Mouse (Mus musculus) CH12.LX (cell line): Measurements from ENCODE around the gene Alg6. TPM values are rescaled to one million over a fixed set of nuclear protein-coding genes. Genes with fewer than 3 reads are reported as not detected.

ENCODE experiments used
- DNase-seq: peaks from one replicate; pipeline ENCODE4 v3.0.0-alpha.2; 2013; ENCODE audit errors: extremely low read depth
- H3K27ac ChIP-seq: 2 replicates; pipeline ENCODE4 v1.5.1; 2012; ENCODE audit warnings: low read depth, mild to moderate bottlenecking, control low read depth, moderate library complexity; ENCODE audit not compliant: insufficient read depth
- H3K27me3 ChIP-seq: replicated peaks from 2 replicates; pipeline ENCODE3; 2012; ENCODE audit warnings: inconsistent platforms
- H3K36me3 ChIP-seq, 2 experiments: replicated peaks in 1 of 2; 2 replicates each; pipeline versions ENCODE3 to v1.6.1; 2012; ENCODE audit warnings: inconsistent platforms in 1 of 2, low read length in 1 of 2, mild to moderate bottlenecking in 1 of 2, mixed read lengths in 1 of 2, moderate library complexity in 1 of 2; ENCODE audit not compliant: control insufficient read depth in 1 of 2, insufficient read depth in 1 of 2
- H3K4me1 ChIP-seq, 2 experiments: 2 replicates each; pipeline ENCODE4 v1.6.1; 2012; ENCODE audit warnings: inconsistent platforms in 1 of 2, moderate library complexity in 1 of 2; ENCODE audit not compliant: insufficient read depth in 2 of 2, control insufficient read depth in 1 of 2
- H3K4me2 ChIP-seq: 2 replicates; pipeline ENCODE4 v1.6.1; 2012; ENCODE audit warnings: low read depth, mild to moderate bottlenecking, control low read depth; ENCODE audit not compliant: poor library complexity, insufficient read depth, severe bottlenecking
- H3K4me3 ChIP-seq, 3 experiments: fragments of 150-350 bp in 1 of 3; sonication (generic) in 1 of 3; replicated peaks in 1 of 3; 2 replicates each; pipeline versions ENCODE3 to v1.5.1; 2011 to 2012; ENCODE audit warnings: low read depth in 2 of 3, low read length in 2 of 3, mild to moderate bottlenecking in 2 of 3, moderate library complexity in 2 of 3, control low read depth in 1 of 3, improper control_type of control experiment in 1 of 3, inconsistent platforms in 1 of 3, mixed read lengths in 1 of 3; ENCODE audit not compliant: poor library complexity in 1 of 3
- H3K79me2 ChIP-seq: replicated peaks from 2 replicates; pipeline ENCODE4 v1.6.1; 2012; ENCODE audit warnings: mild to moderate bottlenecking, moderate library complexity; ENCODE audit not compliant: control insufficient read depth, poor library complexity, insufficient read depth, severe bottlenecking; ENCODE audit errors: extremely low read depth
- H3K9ac ChIP-seq: 2 replicates; pipeline ENCODE4 v1.6.1; 2012; ENCODE audit warnings: low read depth, mild to moderate bottlenecking, control low read depth, moderate library complexity; ENCODE audit not compliant: insufficient read depth
- H3K9me3 ChIP-seq: replicated peaks from 2 replicates; pipeline ENCODE3; 2012; ENCODE audit warnings: low read length, inconsistent platforms, mixed read lengths
- BHLHE40 ChIP-seq: IDR thresholded peaks from 2 replicates; pipeline ENCODE4 v1.6.1; 2011; ENCODE audit warnings: mild to moderate bottlenecking, low read depth, low read length, improper control_type of control experiment
- CHD2 ChIP-seq: IDR thresholded peaks from 2 replicates; pipeline ENCODE4 v1.6.1; 2011; ENCODE audit warnings: low read length, improper control_type of control experiment
- E2F4 ChIP-seq: IDR thresholded peaks from 2 replicates; pipeline ENCODE4 v1.6.1; 2011; ENCODE audit warnings: low read depth, low read length, improper control_type of control experiment; ENCODE audit not compliant: insufficient replicate concordance
- ELF1 ChIP-seq: IDR thresholded peaks from 2 replicates; pipeline ENCODE4 v1.6.1; 2014; ENCODE audit warnings: low read depth, mild to moderate bottlenecking, inconsistent platforms, low read length, improper control_type of control experiment
- JUN ChIP-seq: IDR thresholded peaks from 2 replicates; pipeline ENCODE4 v1.6.1; 2011; ENCODE audit warnings: low read depth, mild to moderate bottlenecking, low read length, improper control_type of control experiment, moderate library complexity; ENCODE audit not compliant: insufficient read depth
- KAT2A ChIP-seq: IDR thresholded peaks from 2 replicates; pipeline ENCODE4 v1.6.1; 2012; ENCODE audit warnings: low read length, improper control_type of control experiment, inconsistent platforms; ENCODE audit not compliant: insufficient replicate concordance
- MAX ChIP-seq: IDR thresholded peaks from 2 replicates; pipeline ENCODE4 v1.6.1; 2011; ENCODE audit warnings: low read length, improper control_type of control experiment
- NRF1 ChIP-seq: IDR thresholded peaks from 2 replicates; pipeline ENCODE4 v1.6.1; 2014; ENCODE audit warnings: low read depth, mild to moderate bottlenecking, inconsistent platforms, low read length, improper control_type of control experiment, moderate library complexity
- POLR2AphosphoS2 ChIP-seq: IDR thresholded peaks from 2 replicates; pipeline ENCODE4 v1.6.1; 2011; ENCODE audit warnings: low read depth, low read length, improper control_type of control experiment
- RCOR1 ChIP-seq: conservative IDR thresholded peaks from 2 replicates; pipeline ENCODE4 v1.6.1; 2012; ENCODE audit warnings: low read depth, mild to moderate bottlenecking, inconsistent platforms, low read length, improper control_type of control experiment
- SIN3A ChIP-seq: IDR thresholded peaks from 2 replicates; pipeline ENCODE4 v1.6.1; 2012; ENCODE audit warnings: low read length, improper control_type of control experiment, inconsistent platforms
- SMC3 ChIP-seq: IDR thresholded peaks from 2 replicates; pipeline ENCODE4 v1.6.1; 2011; ENCODE audit warnings: low read depth, low read length, improper control_type of control experiment
- TCF12 ChIP-seq: IDR thresholded peaks from 2 replicates; pipeline ENCODE4 v1.6.1; 2014; ENCODE audit warnings: low read depth, mild to moderate bottlenecking, inconsistent platforms, low read length, improper control_type of control experiment
- UBTF ChIP-seq: IDR thresholded peaks from 2 replicates; pipeline ENCODE4 v1.6.1; 2012; ENCODE audit warnings: low read depth, mild to moderate bottlenecking, inconsistent platforms, low read length, improper control_type of control experiment, moderate library complexity
- USF1 ChIP-seq: IDR thresholded peaks from 2 replicates; pipeline ENCODE4 v1.6.1; 2014; ENCODE audit warnings: low read depth, mild to moderate bottlenecking, inconsistent platforms, low read length, improper control_type of control experiment
- USF2 ChIP-seq: conservative IDR thresholded peaks from 2 replicates; pipeline ENCODE4 v1.6.1; 2011; ENCODE audit warnings: low read depth, low read length, improper control_type of control experiment
- ZNF384 ChIP-seq: IDR thresholded peaks from 2 replicates; pipeline ENCODE4 v1.6.1; 2012; ENCODE audit warnings: low read depth, low read length, improper control_type of control experiment, inconsistent platforms
- dilution Hi-C: fragments of 300-500 bp; cut with MboI; formaldehyde crosslinking; loops from 2 replicates; pipeline ENCODE4 v1.14.3; 2020; ENCODE audit warnings: low sequenced_read_pairs; ENCODE audit not compliant: extremely low pct_unique_long_range_greater_than_20kb, extremely low pct_ligation_motif_present
- in situ Hi-C: fragments of 300-500 bp; cut with MboI; formaldehyde crosslinking; loops from 3 replicates; pipeline ENCODE4 v1.14.3; 2019; ENCODE audit warnings: low sequenced_read_pairs, low pct_ligation_motif_present, low pct_unique_long_range_greater_than_20kb, mixed read lengths
- polyA plus RNA-seq: library from polyadenylated mRNA; unstranded; fragments of >175 nt; gene quantifications from 2 replicates; pipeline ENCODE4 v1.2.1, GENCODE M21; 2012; ENCODE audit warnings: low read depth; ENCODE audit not compliant: insufficient read length
- total RNA-seq, 2 experiments: library from RNA; depleted of rRNA; stranded (reverse); fragments of 300-350 nt in 1 of 2; fragments of >200 nt in 1 of 2; gene quantifications; 2 replicates each; pipeline ENCODE4 v1.2.3; 2012 to 2014

The Alg6 gene
- total and polyA plus RNA-seq, 3 experiments: 19.1 to 30.4 (median 20.4) TPM

GRCm38 (mm10) chr4:99683941-99684340 is 31.5 kb upstream of the Alg6 start:
- Histone ChIP-seq H3K36me3 (no peaks in the 10 kb centered on the region), H3K4me3 (no peak overlapping the region), H3K4me2 (no peak overlapping the region), H3K9me3 (peaks cover 3% of the 10 kb centered on the region), H3K9ac (no peak overlapping the region), H3K4me1 (no peaks in the 10 kb centered on the region), H3K79me2 (no peaks in the 10 kb centered on the region), H3K27ac (no peak overlapping the region), H3K27me3 (no peaks in the 10 kb centered on the region)
- in situ Hi-C loops (no loop called here), dilution Hi-C loops (no loop called here)
- no peak for DNase-seq
- TF ChIP-seq CHD2 (no peak), BHLHE40 (no peak), SMC3 (no peak), E2F4 (no peak), ELF1 (no peak), NRF1 (no peak), USF2 (no peak)

GRCm38 (mm10) chr4:99686308-99686707 is 29.2 kb upstream of the Alg6 start:
- dilution Hi-C loops: no loop called here
- TF ChIP-seq MAX (no peak), CHD2 (no peak), SIN3A (no peak), TCF12 (no peak), ZNF384 (no peak), USF1 (no peak), JUN (no peak), UBTF (no peak), RCOR1 (no peak), POLR2AphosphoS2 (no peak), SMC3 (no peak), KAT2A (no peak)
- H3K27me3 ChIP-seq: no peaks in the 10 kb centered on the region

More at GRCm38 (mm10) chr4:99686308-99686707, 29.2 kb upstream of the Alg6 start:
- no peak overlapping the region for H3K9ac ChIP-seq
- H3K27ac ChIP-seq: no peak overlapping the region
- H3K4me1 ChIP-seq: no peaks in the 10 kb centered on the region
- no peaks in the 10 kb centered on the region for H3K36me3 ChIP-seq
- H3K4me3 ChIP-seq: no peak overlapping the region
- peaks cover 3% of the 10 kb centered on the region for H3K9me3 ChIP-seq
- in situ Hi-C loops: no loop called here
- no peaks in the 10 kb centered on the region for H3K79me2 ChIP-seq
- no peak for DNase-seq
- H3K4me2 ChIP-seq: no peak overlapping the region
